Mouse (Mus musculus) megakaryocyte, embryonic 14.5 days (primary cell): ENCODE data around the gene Abca13.

Experiments
- FLI1 ChIP-seq: IDR thresholded peaks from 2 replicates; pipeline ENCODE4 v1.6.1; 2012; ENCODE audit warnings: low read length, inconsistent platforms, mixed read lengths
- GATA1 ChIP-seq: IDR thresholded peaks from 3 replicates; pipeline ENCODE4 v1.6.1; 2012; ENCODE audit warnings: mixed read lengths, low read length, inconsistent platforms, borderline replicate concordance

DNA sequence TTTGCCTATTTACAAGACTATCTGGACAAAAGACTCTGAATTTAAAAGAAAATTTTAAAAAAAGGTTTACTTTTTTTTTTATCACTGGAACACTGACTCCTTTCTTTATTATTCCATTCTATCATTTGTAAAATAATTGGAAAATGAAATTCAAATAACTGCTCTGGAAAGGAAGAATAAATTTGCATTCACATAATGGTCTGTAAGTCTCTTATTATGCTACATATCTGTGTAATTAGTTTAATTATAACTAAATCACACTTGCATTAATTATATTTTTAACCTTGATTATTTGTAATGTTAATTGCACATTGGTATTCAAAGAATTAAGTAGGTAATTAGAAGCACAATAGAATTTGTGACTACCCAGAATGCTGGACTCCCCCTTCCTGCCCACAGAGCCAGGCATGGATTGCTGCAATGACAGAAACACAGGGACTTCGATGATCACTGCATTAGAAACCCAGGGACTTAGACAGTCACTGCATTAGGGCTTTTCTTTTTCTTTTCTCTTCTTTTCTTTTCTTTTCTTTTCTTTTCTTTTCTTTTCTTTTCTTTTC lies 400.1 kb downstream of the Abca13 start:
- TF ChIP-seq GATA1, result no peak
- TF ChIP-seq FLI1, result no peak
